11 mouse cellular contexts compared by ENCODE assay signal in the genomic region with DNA sequence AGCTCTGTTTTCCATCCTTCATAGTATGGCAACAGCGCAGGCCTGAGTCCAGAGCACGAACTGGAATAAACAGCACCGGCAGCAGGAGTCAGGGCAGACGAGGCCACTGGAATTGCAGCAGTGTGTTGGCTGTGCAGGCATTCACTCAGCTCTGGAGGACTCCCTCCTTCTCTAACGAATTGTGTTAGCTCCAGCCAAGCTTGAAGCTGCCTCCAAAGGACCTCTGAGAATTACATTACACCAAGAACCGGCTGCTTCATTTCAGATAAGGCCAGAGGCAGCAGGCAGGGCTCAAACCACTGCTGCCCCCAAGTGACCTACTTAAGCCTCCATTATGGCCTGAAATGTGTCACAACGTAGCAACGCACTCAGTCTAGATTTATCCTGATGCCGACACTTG.
A peak's percentile ranks its signal among the peaks of the same experiment; 100 is the strongest.
DNase-seq lines count a peak whose midpoint lies in the region; ATAC-seq and TF ChIP-seq lines count a peak whose summit lies in the region.
"Had no signal": no experiment of that assay in that cellular context is flagged by ENCODE, and none has a peak within 500 bp of the region (broad histone marks: within the 10 kb centered on the region; RNA-seq: fewer than 3 reads in every experiment).

No protein-coding gene starts in this region.

- WGBS in kidney, embryonic 16.5 days: 44% methylated on average over 9 of the region's 9 CpGs
- WGBS in heart, adult 2 months: 54% methylated on average over 9 of the region's 9 CpGs
- WGBS in heart, embryonic 13.5 days: 46% methylated on average over 9 of the region's 9 CpGs
- WGBS in midbrain, embryonic 14.5 days: 55% methylated on average over 9 of the region's 9 CpGs

- no peak overlapping the region for H3K4me2 ChIP-seq in kidney, embryonic 16.5 days (replicated peaks; ENCODE audit: low read depth, low read length)
- no peak overlapping the region for H3K4me2 ChIP-seq in heart, embryonic 13.5 days
- no peak overlapping the region for H3K4me2 ChIP-seq in midbrain, embryonic 14.5 days (ENCODE audit: low read length)
- H3K4me2 ChIP-seq: limb, embryonic 15.5 days; stomach, embryonic 15.5 days had no signal

- no peak overlapping the region for H3K4me3 ChIP-seq in kidney, embryonic 16.5 days (ENCODE audit: low read length)
- H3K4me3 ChIP-seq in heart, adult 2 months: no peak overlapping the region
- no peak overlapping the region for H3K4me3 ChIP-seq in heart, embryonic 13.5 days
- H3K4me3 ChIP-seq in midbrain, embryonic 14.5 days (replicated peaks; ENCODE audit: low read depth, low read length): no peak overlapping the region
- H3K4me3 ChIP-seq: limb, embryonic 15.5 days; stomach, embryonic 15.5 days had no signal

- no peaks in the 10 kb centered on the region for H3K9me3 ChIP-seq in kidney, embryonic 16.5 days (ENCODE audit: low read length)
- H3K9me3 ChIP-seq in heart, embryonic 13.5 days: no peaks in the 10 kb centered on the region
- no peaks in the 10 kb centered on the region for H3K9me3 ChIP-seq in midbrain, embryonic 14.5 days (ENCODE audit: control insufficient read depth, low read length)
- H3K9me3 ChIP-seq: limb, embryonic 15.5 days; stomach, embryonic 15.5 days had no signal

- H3K9ac ChIP-seq in kidney, embryonic 16.5 days (replicated peaks; ENCODE audit: low read length): no peak overlapping the region
- no peak overlapping the region for H3K9ac ChIP-seq in heart, adult 2 months (ENCODE audit: low read depth, low read length)
- H3K9ac ChIP-seq in heart, embryonic 13.5 days: no peak overlapping the region
- no peak overlapping the region for H3K9ac ChIP-seq in midbrain, embryonic 14.5 days (replicated peaks; ENCODE audit: low read length)
- H3K9ac ChIP-seq: limb, embryonic 15.5 days; stomach, embryonic 15.5 days had no signal

- no peak for TF ChIP-seq CTCF in heart, adult 2 months (IDR thresholded peaks at IDR 0.05)

- H3K27ac ChIP-seq in kidney, embryonic 16.5 days (ENCODE audit: low read length): no peak overlapping the region
- H3K27ac ChIP-seq in heart, adult 2 months: no peak overlapping the region
- H3K27ac ChIP-seq in heart, embryonic 13.5 days (replicated peaks): 0 out of 2 replicates have a peak overlapping the region, but pooled peaks have one; percentile 0
- no peak overlapping the region for H3K27ac ChIP-seq in midbrain, embryonic 14.5 days (replicated peaks; ENCODE audit: low read depth, low read length)
- H3K27ac ChIP-seq: limb, embryonic 15.5 days; stomach, embryonic 15.5 days had no signal

- TF ChIP-seq EP300 in heart, adult 2 months (IDR thresholded peaks at IDR 0.05; ENCODE audit: insufficient read depth, low read depth, low read length): no peak

- H3K79me2 ChIP-seq in heart, adult 2 months (replicated peaks; ENCODE audit: control insufficient read depth, insufficient read depth, low read length): no peaks in the 10 kb centered on the region

- TF ChIP-seq POLR2A in heart, adult 2 months (IDR thresholded peaks at IDR 0.05; ENCODE audit: insufficient read depth, low read depth, low read length): no peak

- ATAC-seq in kidney, embryonic 16.5 days (ENCODE audit: low FRiP score, low TSS enrichment): peak; percentile 84
- no peak; the same call in 1 of the 2 replicates for ATAC-seq in heart, embryonic 13.5 days (ENCODE audit: extremely low read depth, insufficient number of reproducible peaks, low FRiP score, low TSS enrichment)
- ATAC-seq in midbrain, embryonic 14.5 days (ENCODE audit: low FRiP score, low TSS enrichment): no peak; the same call in 1 of the 2 replicates
- no peak for ATAC-seq in megakaryocyte progenitor cell, adult 5-6 weeks (replicated peaks; ENCODE audit: poor library complexity)

- DNase-seq in kidney, adult 18-20 months: no peak
- peak; percentile 37 to 62 for DNase-seq in heart, adult 2 months
- DNase-seq in midbrain, embryonic 14.5 days: peak; percentile 37
- no peak for DNase-seq in layer of hippocampus, adult 9-11 months
- DNase-seq: cerebellum, postnatal 36 days; layer of hippocampus, postnatal 36 days had no signal

- intact Hi-C loops in heart, adult 2 months (cut with DNase I): no loop called here

- H3K36me3 ChIP-seq in kidney, embryonic 16.5 days (ENCODE audit: insufficient read depth, low read length): no peaks in the 10 kb centered on the region
- no peaks in the 10 kb centered on the region for H3K36me3 ChIP-seq in heart, adult 2 months (ENCODE audit: control insufficient read depth, insufficient read depth, low read length)
- no peaks in the 10 kb centered on the region for H3K36me3 ChIP-seq in heart, embryonic 13.5 days
- no peaks in the 10 kb centered on the region for H3K36me3 ChIP-seq in midbrain, embryonic 14.5 days (ENCODE audit: control insufficient read depth, insufficient read depth, low read length)
- H3K36me3 ChIP-seq: limb, embryonic 15.5 days; stomach, embryonic 15.5 days had no signal

- H3K27me3 ChIP-seq in kidney, embryonic 16.5 days (ENCODE audit: insufficient read depth, low read length): no peaks in the 10 kb centered on the region
- no peaks in the 10 kb centered on the region for H3K27me3 ChIP-seq in heart, adult 2 months (ENCODE audit: control insufficient read depth, insufficient read depth, low read length)
- H3K27me3 ChIP-seq in heart, embryonic 13.5 days (replicated peaks): no peaks in the 10 kb centered on the region
- no peaks in the 10 kb centered on the region for H3K27me3 ChIP-seq in midbrain, embryonic 14.5 days (ENCODE audit: control insufficient read depth, insufficient read depth, low read length)
- H3K27me3 ChIP-seq: limb, embryonic 15.5 days; stomach, embryonic 15.5 days had no signal

- no peaks in the 10 kb centered on the region for H3K4me1 ChIP-seq in kidney, embryonic 16.5 days (ENCODE audit: insufficient read depth, low read length)
- H3K4me1 ChIP-seq in heart, adult 2 months (ENCODE audit: control insufficient read depth, insufficient read depth, low read length): no peaks in the 10 kb centered on the region; the same call in 1 of the 2 replicates
- H3K4me1 ChIP-seq in heart, embryonic 13.5 days: peaks cover 9% of the 10 kb centered on the region
- no peaks in the 10 kb centered on the region for H3K4me1 ChIP-seq in midbrain, embryonic 14.5 days (ENCODE audit: control insufficient read depth, insufficient read depth, low read length)
- H3K4me1 ChIP-seq: limb, embryonic 15.5 days; stomach, embryonic 15.5 days had no signal

Comparison
In these comparisons a context has a peak if more than half of its experiments do, and no peak if none do; other contexts are left out.
1. DNase-seq: peak in heart, adult 2 months (2 of 2) and midbrain, embryonic 14.5 days (single experiment); none in kidney, adult 18-20 months (single experiment) and layer of hippocampus, adult 9-11 months (single experiment).